Mouse (Mus musculus): ENCODE results near the gene Phtf2.

DNA sequence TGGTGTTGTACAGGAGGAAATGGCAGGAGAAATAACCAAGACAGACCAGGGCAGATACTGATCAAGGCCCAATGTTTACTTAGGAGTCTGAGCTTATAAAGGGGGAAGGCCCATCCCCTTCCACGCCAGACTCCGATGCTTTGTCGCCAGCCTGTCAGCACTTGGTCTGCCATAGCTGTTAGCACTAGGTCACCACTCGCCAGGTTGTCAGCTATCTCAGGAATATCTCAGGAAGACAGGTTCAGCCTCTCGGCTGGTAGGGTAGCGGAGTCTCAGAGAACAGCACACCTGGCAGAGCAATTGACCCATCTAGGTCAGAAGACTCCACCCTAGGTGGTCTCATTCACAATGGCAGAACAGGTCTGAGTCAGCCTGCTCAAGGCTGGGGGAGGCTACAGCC is 140.7 kb downstream of the Phtf2 start:
- TF ChIP-seq ZNF384 (IDR thresholded peaks at IDR 0.05; ENCODE audit: low read depth, low read length) = no peak
- TF ChIP-seq HCFC1 (IDR thresholded peaks at IDR 0.05; ENCODE audit: borderline replicate concordance, insufficient read depth, low read length) = no peak
